Mouse (Mus musculus) layer of hippocampus, adult 11-12 months (tissue): ENCODE results near the gene Crybg1.
"Not testable (repeated sequence)": the region's sequence is repeated elsewhere in the genome, so short reads cannot be mapped to it uniquely, and the experiment has no call there.

Experiments
- DNase-seq: peaks from one replicate; pipeline ENCODE4 v3.0.0; 2022; ENCODE audit warnings: low spot score

The Crybg1 gene

DNA sequence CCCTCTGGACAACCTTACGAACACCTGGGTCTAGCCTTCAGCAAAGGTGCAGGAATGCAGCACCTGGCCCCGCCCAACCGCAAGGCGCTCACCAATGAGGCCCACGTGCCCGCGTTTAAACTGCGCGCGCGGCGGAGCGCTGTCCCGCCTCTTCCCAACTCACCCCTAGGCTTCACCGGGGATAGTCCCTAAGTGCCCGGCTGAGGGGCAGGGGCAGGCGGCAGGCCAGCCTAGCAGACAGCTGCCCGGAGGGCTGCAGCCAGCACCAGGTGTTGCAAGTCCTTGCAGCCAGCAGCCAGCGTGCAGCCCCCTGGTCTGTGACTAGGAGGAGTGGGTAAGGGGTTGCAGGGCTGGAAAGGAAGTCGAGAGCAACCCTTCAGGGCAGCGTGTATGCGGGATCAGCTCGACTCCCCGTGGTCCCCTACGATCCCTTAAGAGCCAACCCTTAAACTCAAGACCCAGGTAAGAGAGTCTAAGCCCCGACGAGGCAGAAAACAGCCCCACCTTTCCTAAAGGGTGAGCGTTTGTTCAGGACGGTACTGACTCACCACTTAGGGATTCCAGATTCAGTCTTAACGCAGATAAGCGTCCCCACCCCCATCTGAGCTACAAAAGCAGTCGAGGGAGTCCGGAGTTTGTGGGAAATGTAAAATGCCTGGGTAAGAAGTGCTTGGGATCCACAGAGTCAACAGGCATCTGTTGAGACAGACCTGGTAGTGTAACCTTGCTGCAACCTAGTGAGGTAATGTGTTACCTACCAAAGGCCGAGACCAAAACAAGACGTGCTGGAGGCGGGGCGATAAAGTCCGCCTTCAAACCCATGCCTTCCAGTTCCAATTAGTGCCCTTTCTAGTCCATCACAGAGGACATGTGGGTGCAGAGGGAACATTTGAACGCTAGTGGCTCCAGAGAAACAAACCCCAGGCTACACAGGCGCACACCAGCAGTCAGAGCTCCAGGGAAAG lies 142.7 kb downstream of the Crybg1 start:
- no peak for DNase-seq

DNA sequence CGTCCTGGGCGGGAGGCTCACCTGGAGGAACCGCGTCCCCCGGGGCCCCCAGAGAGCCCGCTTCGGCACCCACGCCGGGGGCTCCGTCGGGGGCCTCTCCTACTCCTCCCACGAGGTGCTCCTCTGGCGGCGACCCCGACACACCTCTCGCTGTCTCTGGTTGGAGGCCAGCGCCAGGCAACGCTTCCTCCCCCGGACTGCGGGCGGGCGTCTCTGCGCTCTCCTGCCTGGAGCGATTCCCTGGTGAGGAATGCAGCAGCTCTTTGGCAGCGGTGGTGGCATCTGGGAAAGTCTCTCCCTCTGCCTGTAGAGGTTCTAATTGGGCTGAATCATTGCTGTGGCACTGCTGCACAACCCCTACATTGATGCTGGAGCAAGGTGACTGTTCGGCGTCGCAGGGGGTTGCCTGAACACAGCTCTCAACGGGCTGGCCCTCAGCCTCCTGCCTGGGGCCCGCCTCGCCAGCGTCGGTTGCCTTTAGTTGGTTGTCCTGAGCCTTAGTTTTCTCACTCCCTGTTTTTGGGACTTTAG lies 144.4 kb downstream of the Crybg1 start:
- DNase-seq: no peak

DNA sequence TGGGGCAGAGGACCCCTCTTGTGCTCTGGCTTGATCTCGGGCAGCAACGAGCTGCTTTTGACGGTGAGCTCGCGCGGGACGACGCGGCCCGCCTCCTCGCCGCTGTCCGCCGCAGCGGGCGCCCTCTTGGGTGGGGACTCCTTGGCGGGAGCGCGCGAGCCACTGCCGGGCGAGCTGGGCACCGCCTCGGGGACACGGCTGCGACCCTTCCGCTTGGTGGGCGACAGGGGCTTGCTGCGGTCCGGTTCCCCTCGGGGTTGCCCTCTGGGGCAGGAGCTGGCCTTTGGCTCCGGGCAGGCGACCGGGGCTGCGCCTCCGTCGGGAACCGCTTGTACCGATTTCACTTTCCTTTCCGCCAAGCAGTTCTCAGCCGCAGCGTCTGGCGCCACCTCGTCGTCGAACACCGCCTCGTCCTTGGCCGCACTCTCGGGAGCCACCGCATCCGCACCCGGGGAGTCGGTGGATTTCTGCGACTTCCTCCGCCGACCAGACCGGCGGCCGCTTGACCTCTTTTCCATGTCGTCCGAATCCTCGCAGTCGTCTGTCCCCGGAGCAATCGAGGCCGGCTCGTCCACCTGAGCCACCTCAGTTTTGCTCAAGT lies 145.0 kb downstream of the Crybg1 start:
- DNase-seq: no peak

DNA sequence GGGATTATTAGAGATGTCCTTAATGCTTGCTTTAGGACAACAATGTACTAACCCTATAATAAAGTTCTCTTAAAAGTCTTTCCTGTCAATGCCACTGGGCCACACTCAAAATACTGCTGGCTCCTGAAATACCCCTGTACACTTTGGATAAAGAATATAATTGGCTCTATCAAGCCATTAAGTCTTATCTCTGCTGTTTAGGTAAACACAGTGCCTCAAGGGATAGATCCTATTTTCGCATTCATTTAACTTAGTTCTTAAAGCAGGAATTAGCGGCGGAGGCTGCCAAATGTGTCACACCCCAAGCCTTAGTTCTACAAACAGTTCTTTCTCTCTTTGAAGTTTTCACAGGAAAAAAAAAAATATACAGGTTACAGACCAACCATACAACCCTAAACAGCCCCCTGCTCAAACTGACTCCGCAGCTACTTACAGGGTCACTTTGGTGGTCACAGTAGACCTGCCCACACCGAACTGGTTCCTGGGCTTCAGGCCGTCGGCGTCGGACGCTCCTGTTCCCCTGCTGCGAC lies 145.6 kb downstream of the Crybg1 start:
- DNase-seq: no peak

DNA sequence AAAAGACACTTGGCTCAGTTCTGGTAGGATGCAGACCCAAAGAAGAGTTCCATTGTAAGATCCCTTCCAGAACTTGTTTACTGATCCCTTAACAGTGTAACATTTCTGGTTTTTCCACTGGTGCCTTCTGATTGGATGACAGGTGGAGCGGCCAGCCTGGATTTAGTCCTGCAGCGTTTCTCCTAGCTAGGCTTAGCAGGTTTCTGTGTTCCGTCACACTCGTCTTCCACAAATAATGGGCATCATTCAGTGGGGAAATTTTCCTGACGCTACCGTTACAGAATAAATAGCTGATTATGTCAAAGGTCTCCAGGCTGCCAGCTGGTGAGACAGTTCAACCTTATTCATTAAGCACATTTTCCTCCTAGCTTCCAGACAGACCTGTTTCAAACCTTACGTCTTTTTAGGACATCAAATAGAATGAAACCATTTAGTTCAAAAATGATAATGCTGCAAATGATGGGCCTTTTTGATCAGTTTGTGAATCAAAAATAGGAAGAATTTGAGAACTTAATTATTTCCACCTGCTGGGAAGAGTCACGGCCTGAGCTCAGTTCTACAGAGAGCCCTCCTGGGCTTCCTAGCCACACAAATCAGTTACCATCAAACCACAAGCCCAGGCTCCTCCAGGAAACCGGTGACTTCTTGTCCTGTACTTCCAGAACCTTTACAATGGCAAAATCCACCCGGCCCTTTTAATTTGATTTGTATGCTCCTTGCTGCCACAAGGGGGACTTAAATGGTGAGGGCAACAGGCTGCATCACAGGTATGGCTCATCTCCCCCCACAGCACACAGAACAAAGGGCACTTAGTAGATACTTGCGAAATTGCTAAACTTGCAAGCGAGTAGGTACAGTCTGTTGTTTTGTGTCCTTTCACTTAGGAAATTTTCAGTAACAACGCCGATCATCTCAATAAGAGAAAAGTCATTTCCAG lies 146.4 kb downstream of the Crybg1 start:
- no peak for DNase-seq

DNA sequence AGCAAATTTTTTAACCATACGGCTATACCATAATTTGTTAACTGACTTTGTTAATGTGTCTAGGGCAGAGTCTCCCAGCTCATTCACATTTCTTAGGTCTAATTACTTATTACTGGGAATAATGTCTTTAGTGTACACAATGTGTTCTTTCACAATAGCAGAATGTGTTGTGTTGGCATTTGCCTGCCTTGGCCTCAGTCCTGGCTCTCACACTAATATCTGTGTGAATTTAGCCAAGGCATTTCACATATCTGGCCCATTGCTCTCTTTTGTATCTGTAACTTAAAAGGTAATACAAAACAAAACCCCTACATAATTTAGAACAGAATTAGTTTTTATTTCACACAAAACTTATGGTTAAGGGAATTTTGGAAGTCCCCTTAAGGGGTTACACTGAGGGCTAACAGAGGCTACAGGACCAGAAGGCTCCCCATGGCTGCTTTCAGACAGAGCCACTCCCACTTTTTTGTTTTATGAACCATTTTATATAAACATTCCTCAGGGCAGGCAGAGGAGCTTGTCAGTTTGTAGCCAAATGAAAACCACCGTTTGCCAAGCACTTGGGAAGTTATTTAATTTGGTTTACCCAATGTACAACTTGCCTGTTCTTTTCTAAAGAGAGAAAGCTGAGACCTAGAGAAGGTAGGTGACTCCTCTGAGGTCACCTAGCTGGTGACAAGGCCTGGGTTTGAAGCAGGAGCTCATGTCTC lies 148.3 kb downstream of the Crybg1 start:
- DNase-seq: no peak

DNA sequence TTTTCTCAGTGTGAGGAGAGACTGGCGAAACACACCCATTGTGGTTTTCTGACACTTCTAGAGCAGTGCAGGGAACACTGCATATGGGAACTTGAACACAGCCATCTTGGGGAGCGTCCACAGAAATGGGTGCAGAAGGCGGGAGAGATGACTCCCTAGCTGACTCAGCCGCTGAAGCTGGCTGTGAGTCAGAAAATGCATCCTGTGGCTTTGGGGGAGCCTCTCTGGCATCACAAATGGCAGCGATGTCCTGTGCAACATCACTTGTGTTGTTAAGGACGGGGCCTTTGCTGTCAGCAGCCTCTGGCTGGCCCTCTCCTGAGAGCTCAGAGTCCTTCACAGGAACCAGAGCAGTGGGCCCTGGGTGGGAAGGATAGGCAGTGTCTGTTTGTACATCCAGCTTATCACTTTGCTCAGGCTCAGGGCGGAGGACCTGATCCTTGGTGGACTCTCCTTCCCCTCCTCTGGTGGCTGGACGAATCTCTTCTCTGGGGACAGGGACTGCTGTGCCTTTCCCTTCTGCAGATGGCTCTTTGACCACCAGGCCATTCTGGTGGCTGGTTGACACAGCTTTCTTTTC lies 150.1 kb downstream of the Crybg1 start:
- no peak for DNase-seq

DNA sequence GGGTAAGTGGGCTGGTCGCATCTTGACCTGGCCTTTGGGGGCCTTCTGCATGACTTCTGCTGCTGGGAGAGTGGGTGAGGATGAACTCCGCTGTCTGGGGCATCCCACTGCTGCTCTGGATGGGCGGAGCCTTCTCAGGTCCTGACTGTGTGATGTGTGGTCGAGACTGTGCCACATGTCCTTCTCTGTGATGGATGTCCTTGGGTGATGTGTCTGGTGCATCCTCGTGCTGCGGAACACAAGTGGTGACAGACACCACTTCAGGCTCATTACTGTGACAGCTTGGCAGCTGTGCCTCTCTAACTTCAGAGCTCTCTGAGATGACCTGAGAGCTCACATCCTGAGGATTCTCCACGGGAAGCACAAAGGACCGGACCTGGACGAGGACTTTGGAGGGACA lies 150.6 kb downstream of the Crybg1 start:
- DNase-seq: no peak

DNA sequence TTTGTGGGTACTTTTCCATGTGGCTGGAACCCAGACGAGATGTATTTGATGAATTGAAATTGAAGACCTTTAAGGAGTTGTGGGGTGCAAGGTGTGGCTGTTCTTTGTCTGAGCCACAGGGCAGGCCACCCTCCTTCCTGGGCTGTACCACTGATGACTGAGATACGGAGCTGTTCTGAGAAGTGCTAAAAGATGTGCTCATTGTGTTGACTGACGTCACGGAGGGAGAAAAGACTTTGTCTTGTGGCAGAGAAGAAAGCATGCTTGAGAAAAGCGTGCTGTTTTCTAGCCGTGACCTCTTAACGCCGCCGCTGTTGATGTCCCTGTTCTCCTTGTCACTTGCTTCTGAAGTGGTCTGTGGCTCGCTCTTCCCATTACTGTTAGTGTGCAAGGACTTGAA lies 151.4 kb downstream of the Crybg1 start:
- DNase-seq: no peak

DNA sequence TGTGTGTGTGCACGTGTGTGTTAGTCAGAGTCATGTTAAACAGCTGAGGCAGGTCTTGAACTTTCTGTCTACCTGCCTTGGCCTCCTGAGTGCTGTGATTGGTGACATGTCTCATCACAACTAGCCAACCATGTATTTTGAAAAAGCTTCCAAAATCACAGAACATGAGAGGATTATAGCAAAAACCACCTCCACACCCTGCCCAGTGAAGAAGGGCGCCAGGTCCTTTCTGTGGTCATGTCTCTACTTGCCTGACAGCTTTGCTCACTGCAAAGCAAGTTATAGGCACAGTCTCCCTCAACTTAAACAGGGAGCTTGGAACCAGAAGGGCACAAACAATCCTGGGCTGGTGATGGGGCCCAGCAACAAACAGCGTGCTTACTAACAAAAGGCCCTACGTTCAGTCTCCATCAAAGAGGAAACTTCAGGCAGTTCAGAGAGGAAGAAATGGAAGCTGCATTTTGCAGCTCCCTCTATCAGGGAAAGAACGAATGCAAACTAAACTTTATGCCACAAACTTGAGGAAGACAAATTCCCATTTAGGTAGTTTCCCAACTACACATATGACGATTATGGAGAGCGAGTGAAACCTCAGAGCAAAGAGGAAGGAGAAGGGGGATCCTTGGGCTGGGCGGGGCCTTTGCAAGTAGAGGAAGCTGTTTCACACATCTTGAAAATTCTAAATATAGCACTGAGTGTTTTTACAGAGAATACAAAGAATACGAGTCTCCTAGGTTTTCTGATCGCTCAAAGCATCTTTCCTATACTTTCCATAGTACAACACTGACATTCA lies 152.6 kb downstream of the Crybg1 start:
- DNase-seq: no peak

DNA sequence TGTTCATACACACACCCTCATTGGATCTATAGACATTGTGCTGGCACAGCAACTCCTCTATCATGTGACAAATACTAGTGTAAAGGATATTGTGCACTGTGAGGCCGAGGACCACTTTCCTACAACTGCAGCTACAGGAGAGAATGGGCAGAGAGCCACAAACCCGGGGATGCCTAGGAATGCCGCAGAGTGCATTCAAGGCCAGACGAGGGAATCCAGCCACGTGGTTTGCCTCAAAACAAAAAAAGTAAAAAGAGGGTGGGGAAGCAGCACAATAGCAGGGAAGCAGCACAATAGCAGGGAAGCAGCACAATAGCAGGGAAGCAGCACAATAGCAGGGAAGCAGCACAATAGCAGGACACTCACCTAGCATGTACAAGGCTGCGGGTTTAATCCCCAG lies 155.5 kb downstream of the Crybg1 start:
- no peak for DNase-seq

DNA sequence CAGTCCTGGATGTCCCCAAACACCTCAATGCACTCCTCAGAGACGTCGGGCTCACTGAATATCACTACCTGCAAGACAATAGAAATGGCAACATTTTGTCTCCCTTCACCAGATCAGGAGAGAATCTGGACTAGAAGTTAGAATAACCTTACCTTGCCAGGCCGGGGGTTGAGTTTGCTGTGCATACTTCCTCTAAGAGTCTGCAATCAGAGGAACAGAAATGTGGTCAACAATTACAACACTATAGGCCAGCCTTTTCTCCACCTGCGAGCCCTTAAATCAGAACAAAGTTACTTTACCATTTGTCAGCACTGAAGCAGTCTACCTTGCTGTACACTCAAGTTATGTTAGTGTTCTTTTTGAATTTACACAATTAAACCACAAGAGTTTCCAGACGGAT lies 156.1 kb downstream of the Crybg1 start:
- DNase-seq: no peak

DNA sequence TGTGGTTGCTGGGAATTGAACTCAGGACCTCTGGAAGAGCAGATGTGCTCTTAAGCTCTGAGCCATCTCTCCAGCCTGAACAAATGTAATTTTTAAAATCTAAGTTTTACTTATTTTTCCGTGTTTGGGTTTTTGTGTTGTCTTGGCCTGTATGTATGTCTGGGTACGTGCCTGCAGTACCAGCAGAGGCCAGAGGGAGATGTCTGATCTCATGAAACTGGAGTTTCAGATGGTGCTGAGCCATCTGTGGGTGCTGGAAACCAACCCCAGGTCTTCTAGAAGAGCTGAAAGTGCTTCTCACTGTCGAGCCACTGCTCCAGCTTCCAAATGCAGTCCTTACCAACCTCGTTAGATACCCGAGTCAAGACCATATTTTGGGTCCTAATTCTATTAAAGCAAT lies 157.4 kb downstream of the Crybg1 start:
- DNase-seq: no peak

DNA sequence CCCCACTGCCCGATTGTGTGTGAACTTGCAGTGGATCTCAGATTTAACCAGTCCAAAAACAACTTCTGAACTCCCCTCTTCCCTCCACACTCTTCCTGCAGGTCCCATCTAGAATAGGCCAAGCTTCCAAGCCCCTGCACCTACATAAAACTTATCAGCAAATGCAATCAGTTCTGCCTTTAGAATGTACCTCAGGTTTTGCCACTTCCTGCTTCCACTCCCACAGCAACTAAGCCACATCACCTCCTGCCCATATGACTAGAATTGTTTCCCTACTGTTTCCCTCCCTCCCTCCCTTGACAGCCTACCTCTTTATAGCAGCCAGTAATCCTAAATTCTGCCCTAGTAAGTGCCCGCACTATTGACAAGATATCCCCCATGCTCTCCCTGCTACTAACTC lies 164.8 kb downstream of the Crybg1 start:
- no peak for DNase-seq

DNA sequence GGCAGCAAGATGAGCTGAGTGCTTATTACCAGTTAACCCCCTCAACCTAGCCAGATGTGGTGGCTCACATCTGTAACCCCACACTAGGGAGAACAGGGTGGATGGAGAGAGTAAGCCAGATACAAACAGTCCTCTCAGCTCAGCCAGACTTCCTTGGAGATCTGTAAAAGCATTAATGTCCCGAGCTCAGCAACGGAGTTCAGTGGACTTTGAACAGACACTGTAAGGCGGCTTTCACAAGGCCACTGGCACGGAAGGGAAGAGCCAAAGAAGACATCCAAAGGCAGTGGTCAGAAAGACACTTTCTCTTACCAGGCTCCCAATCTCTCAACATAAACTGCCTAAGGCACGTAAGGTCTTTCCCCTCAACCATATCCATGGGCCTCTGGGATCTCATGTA lies 165.4 kb downstream of the Crybg1 start:
- DNase-seq: no peak

DNA sequence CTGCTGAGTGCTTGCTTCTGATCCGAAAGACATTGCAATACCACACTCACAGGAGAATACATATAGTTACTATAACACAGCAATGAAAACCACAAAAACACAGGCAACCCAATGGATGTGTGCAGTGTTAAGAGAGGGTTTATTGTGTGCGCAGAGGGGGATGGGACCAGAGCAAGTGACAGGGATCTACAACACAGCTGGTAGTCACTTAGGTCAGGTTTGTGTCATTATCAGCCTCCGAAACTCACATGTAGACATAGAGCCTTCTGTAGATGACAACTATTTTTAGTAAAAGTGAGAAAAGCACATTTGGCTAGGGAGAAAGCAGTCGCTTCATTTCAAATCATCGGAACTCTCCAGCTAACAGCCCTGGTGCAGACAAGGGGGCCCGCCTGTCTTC lies 166.2 kb downstream of the Crybg1 start:
- DNase-seq: no peak

DNA sequence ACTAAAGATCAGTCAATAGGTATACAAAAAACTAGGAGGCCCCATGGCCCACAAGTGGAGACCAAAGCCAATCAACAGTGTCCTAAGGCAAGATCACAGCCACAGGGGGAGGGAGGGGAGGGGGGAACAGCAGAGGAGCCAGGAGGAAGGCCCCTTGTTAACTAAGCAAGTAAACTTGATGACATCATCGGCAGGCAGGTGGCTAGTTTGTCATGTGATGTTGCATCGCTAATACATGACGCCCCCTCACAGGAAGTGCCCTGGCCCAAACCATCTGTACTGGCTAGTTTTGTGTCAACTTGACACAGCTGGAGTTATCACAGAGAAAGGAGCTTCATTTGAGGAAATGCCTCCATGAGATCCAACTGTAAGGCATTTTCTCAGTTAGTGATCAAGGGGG lies 167.9 kb downstream of the Crybg1 start:
- not testable (repeated sequence) for DNase-seq

DNA sequence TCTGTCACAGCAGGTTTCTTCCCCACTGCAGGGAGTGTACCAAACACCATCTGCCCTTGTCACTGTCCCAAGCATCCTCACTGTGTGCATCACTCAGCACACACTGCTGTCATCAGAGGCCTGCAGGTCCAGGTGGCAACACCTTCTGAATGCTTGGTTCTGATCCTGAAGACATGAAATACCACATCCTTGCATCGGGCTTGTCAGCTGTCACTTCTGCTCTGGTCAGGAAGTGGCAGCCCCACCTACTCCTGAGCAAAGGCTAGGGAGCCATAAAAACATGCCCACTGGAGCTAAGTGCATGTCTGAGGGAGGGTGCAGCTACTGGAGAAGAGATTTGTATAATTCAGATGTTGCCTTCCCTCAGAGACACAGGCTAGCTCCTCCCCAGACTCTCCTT lies 168.6 kb downstream of the Crybg1 start:
- no peak for DNase-seq

DNA sequence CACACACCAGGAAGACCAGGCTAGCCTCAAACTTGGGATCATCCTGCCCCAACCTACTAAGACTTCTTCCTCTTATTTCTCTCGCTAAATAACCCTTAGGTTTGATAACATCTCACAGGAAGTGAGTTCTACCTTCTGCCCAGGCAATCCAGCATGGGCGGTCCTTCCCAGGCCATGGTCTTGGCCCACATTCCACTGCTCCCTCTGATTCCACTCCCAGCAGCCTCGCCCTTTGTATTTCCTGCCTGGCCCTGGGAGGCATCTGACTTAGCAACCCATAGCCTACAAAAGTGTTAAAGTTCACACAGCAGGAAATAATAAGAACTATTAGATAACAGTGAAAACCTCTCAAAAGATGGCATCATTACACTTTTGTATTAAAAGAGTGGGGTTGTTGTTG lies 171.3 kb downstream of the Crybg1 start:
- DNase-seq: no peak

DNA sequence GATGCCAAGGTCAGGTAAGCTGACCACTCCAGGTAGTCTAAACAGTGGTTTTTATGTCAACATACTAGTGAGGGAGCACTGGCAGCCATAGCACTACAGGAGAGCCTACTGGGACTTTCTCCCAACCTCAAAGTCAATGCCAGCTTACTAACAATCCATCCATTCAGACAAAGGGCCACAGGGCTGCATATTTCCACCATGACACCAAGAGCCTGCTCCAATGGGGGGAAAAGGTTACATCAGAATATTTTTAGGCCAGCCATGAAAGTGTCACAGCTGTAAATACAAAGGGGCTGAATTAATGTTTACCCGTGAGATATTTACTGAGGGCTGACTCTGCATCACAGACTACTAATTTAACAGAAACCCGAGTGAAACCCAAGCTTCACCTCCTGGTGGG lies 175.4 kb downstream of the Crybg1 start:
- DNase-seq: no peak
